Mouse (Mus musculus) embryo, embryonic 10 days (tissue): Measurements from ENCODE around the gene Pfdn6.
"Not testable (repeated sequence)": the region's sequence is repeated elsewhere in the genome, so short reads cannot be mapped to it uniquely, and the experiment has no call there.

Experiments
- DNase-seq: peaks from one replicate; pipeline ENCODE4 v3.0.0-alpha.2; 2015; ENCODE audit warnings: low spot score

Pfdn6 gene

DNA sequence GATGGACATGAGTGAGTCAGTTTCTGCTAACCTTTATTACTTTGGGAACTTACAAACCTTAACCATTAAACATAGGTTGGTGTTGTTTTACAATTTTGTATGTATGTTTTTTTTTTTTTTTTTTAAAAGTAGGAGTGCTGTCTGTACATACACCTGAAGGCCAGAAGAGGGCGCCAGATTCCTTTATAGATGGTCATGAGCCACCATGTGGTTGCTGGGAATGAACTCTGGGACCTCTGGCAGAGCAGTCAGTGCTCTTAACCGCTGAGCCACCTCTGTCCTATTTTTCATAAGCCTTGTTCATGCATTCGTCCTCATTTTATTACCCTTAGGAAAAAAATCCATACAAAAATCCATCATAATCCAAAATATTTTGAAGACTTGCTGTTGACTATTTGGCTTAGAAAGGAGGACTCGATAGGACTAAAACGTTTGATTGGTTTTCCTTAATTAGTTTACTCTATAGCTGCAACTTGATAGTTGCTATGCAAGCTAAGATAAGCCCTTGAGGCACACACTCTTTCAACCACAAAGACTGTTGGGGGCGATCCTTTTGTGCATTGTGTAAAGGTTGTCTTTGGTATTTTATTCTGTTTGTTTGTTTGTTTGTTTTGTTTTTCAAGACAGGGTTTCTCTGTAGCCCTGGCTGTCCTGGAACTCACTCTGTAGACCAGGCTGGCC, 42.9 kb downstream of the Pfdn6 start:
- peak; percentile 85 for DNase-seq

DNA sequence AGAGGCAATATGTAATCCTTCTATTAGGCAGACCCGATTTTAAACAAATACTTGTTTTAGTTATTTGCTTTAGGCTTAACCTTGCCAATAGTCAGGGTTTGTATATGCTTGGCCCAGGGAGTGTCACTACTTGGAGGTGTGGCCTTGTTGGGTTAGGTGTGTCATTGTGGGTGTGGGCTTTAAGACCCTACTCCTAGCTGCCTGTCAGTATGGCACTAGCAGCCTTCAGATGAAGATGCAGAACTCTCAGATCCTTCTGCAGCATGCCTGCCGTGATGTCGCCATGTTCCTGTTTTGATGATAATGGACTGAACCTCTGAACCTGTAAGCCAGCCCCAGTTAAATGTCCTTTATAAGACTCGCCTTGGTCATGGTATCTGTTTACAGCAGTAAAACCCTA, 47.1 kb downstream of the Pfdn6 start:
- not testable (repeated sequence) for DNase-seq

DNA sequence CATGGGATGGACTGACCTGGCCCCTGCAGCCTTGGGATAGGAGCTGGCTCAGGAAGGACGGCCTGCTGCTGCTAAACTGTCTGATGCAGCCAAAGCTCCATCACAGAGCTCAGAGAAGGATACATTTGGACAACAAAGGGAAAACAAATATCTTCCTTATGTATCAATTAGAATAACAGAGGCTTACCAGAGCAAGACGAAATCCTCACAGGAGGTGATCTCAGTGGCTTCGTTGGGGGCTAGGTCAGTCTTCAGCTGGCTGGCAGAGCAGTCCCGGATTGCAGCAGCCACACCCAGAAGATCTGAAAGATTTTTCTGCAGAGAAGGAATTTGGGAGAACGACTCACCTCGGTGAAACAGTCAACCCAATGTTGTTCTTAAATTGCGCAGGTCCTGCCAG, 47.7 kb downstream of the Pfdn6 start:
- no peak for DNase-seq

DNA sequence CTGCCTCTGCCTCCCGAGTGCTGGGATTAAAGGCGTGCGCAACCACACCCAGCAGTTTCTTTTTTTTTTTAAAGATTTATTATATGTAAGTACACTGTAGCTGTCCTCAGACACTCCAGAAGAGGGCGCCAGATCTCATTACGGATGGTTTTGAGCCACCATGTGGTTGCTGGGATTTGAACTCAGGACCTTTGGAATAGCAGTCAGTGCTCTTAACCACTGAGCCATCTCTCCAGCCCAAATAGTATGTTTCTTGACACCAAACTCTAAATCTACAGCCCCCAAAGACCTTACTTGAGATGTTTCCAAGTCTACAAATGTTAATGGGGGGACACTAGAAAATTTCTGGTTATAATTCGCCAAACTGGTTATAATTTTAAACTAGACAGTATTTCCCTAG, 48.3 kb downstream of the Pfdn6 start:
- DNase-seq, result not testable (repeated sequence)

DNA sequence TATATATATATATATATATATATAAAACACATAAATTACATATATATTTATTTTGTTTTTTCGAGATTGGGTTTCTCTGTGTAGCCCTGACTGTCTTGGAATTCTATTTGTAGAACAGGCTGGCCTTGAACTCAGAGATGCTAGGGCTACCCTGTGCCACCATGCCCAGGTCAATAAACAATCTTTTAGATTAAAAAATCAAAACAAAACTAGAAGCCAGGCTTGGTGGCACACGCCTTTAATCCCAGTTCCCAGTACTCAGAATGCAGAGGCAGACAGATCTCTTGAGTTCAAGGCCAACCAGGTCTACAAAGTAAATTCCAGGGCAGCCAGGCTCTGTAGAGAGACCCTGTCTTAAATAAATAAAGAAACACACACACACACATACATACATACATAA, 48.8 kb downstream of the Pfdn6 start:
- no peak for DNase-seq

DNA sequence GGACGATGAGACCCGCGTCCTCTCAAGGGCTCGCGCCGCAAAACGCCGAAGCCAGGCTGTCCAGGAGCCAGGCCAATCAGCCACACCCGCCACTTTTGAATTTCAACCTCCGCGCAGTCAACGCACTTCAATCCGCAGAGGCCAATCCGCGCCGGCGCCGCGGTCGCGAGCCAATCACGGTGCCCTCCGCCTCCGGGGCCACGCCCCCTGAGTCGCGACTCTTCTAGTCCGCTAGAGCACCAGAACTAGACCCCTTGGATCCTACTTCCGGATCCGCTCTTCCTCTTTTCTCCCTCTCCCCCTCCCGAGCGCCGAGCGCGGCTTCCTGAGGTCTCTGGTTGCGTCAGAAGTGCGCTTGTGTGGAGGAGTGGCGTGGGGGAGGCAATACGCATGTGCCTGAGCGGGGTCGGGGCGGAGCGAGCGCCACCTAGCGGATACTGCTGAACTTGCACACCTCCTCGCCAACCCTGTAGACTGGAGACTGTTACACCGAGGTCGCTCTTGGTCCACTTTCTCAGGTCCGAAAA, 49.5 kb downstream of the Pfdn6 start, which contains the start of gene Kifc1:
Kifc1 (minus strand) TSS at position 129 of the 527 bp plus-strand sequence.
- DNase-seq, result peak; percentile 99

DNA sequence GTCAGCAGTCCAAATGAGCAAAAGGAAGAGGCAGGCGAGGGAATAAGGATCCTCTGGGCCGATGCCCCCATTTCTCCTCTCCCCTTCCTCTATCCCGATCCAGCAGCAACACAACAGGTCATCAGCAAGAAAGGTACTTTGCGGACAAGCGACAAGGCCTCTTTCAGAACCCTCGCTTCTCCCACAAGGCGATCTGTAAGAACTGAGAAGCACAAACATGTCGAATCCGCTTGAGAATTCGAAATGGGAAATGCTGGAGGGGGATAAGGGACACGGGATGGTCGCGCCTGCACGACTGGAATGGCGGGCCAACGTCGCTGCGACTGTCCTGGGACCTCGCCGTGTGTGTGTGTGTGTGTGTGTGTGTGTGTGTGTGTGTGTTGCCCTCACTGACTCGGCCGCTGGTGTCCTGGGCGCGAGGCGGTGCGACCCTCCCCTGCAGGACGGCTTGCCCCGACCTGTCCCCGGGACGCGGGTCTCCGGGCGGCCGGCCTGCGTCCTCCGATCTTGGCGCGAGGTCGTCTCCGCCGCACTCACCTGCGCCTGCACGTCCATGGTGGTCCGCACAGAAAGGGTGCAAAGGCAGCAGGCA, 50.1 kb downstream of the Pfdn6 start:
- peak; percentile 34 for DNase-seq
